Mouse (Mus musculus): ENCODE results near the gene Olfr1535.
A peak's percentile ranks its signal among the peaks of the same experiment; 100 is the strongest.

Gene Olfr1535

GRCm38 (mm10) chr13:21559793-21560192 is at the start of gene Olfr1535:
Gene Olfr1535, minus strand, starts transcription at chr13:21559893.
- no peak for DNase-seq

GRCm38 (mm10) chr13:21591618-21592017 is 31.9 kb upstream of the Olfr1535 start:
- no peak for DNase-seq

GRCm38 (mm10) chr13:21581659-21582058 is 22.0 kb upstream of the Olfr1535 start, which contains the start of gene Olfr1364:
Gene Olfr1364, minus strand, starts transcription at chr13:21581759.
- DNase-seq: no peak

GRCm38 (mm10) chr13:21550416-21551110 is 9.1 kb downstream of the Olfr1535 start:
- no peak for DNase-seq

- no peak for DNase-seq
These were observed 10.2 kb downstream of the Olfr1535 start for GRCm38 (mm10) chr13:21549487-21549886.

- no peak for DNase-seq
These were observed 17.0 kb downstream of the Olfr1535 start, which contains the start of gene Olfr1366 for GRCm38 (mm10) chr13:21542708-21543107. Gene Olfr1366, minus strand, starts transcription at chr13:21542808.

- peak; percentile 94 for DNase-seq
These were observed 28.9 kb downstream of the Olfr1535 start, which contains the start of gene Zkscan8 for GRCm38 (mm10) chr13:21530781-21531201. Gene Zkscan8, minus strand, starts transcription at chr13:21531120.

GRCm38 (mm10) chr13:21530136-21530535 is 29.6 kb downstream of the Olfr1535 start:
- DNase-seq: no peak

GRCm38 (mm10) chr13:21506221-21506649 is 53.5 kb downstream of the Olfr1535 start:
- DNase-seq: peak; percentile 92
